Mouse (Mus musculus) neural tube, embryonic 14.5 days (tissue): Measurements from ENCODE around the gene Trim56. TPM values are rescaled to one million over a fixed set of nuclear protein-coding genes. Genes with fewer than 3 reads are reported as not detected.
A peak's percentile ranks its signal among the peaks of the same experiment; 100 is the strongest.
"Not testable (repeated sequence)": the region's sequence is repeated elsewhere in the genome, so short reads cannot be mapped to it uniquely, and the experiment has no call there.

Source experiments
- ATAC-seq: fragments of 200-750 bp; cut with Nextera tagmentation; 2 replicates; pipeline ENCODE4 v1.8.0; 2017; ENCODE audit warnings: low read depth, mild to moderate bottlenecking, moderate TSS enrichment, moderate library complexity
- H3K27ac ChIP-seq: fragments of 300-500 bp; sonication (generic); 2 replicates; pipeline ENCODE4 v1.5.1; 2014; ENCODE audit warnings: low read depth, mild to moderate bottlenecking, control low read depth, low read length, moderate library complexity, mixed read lengths
- H3K27me3 ChIP-seq: fragments of 300-500 bp; sonication (generic); 2 replicates; pipeline ENCODE4 v1.6.1; 2014; ENCODE audit warnings: low read length; ENCODE audit not compliant: control insufficient read depth, insufficient read depth
- H3K36me3 ChIP-seq: fragments of 300-500 bp; sonication (generic); 2 replicates; pipeline ENCODE4 v1.6.1; 2014; ENCODE audit warnings: low read length, mixed read lengths; ENCODE audit not compliant: control insufficient read depth, insufficient read depth
- H3K4me1 ChIP-seq: fragments of 300-500 bp; sonication (generic); 2 replicates; pipeline ENCODE4 v1.6.1; 2014; ENCODE audit warnings: low read length; ENCODE audit not compliant: control insufficient read depth, insufficient read depth
- H3K4me2 ChIP-seq: fragments of 300-500 bp; sonication (generic); 2 replicates; pipeline ENCODE4 v1.6.1; 2014; ENCODE audit warnings: mild to moderate bottlenecking, low read depth, low read length, control low read depth
- H3K4me3 ChIP-seq: fragments of 300-500 bp; sonication (generic); 2 replicates; pipeline ENCODE4 v1.5.1; 2014; ENCODE audit warnings: low read depth, low read length, control low read depth, mixed read lengths
- H3K9ac ChIP-seq: fragments of 300-500 bp; sonication (generic); replicated peaks from 2 replicates; pipeline ENCODE4 v1.6.1; 2014; ENCODE audit warnings: low read depth, mild to moderate bottlenecking, control low read depth, low read length, mixed read lengths
- H3K9me3 ChIP-seq: fragments of 300-500 bp; sonication (generic); 2 replicates; pipeline ENCODE4 v1.6.1; 2016; ENCODE audit warnings: low read length; ENCODE audit not compliant: control insufficient read depth
- WGBS: fragments of 180-500 bp; shearing (Covaris S2); extraction: QIAGEN DNeasy Blood & Tissue Kit; methylation state at CpG from one replicate; pipeline ENCODE4 v1.1.7; 2014; 5-methylcytosine and 5-hydroxymethylcytosine counted together
- polyA plus RNA-seq: library from polyadenylated mRNA; unstranded; fragments of >200 nt; fragmentation: Nextera tagmentation; extraction: Ambion mirVana; gene quantifications from 2 replicates; pipeline ENCODE4 v1.2.1, GENCODE M21; 2014

The Trim56 gene
- 2.1 and 3.0 TPM in 2 replicates for polyA plus RNA-seq

GRCm38 (mm10) chr5:137115866-137116847 is at the start of gene Trim56:
Gene Trim56, minus strand, starts transcription at chr5:137116209.
- Histone ChIP-seq H3K36me3 (no peaks in the 10 kb centered on the region), H3K4me2 (peak within 1 kb of the TSS; percentile 48), H3K4me3 (peak within 1 kb of the TSS; percentile 32), H3K9ac (peak within 1 kb of the TSS; percentile 48; the same call in 1 of the 2 replicates), H3K27me3 (no peaks in the 10 kb centered on the region), H3K4me1 (no peaks in the 10 kb centered on the region), H3K9me3 (no peaks in the 10 kb centered on the region), H3K27ac (no peak within 1 kb of the TSS)
- ATAC-seq = peak; percentile 24; the same call in 1 of the 2 replicates
- 12% methylated on average over 29 of the region's 29 CpGs for WGBS

- no peak overlapping the region for H3K4me2 ChIP-seq
- no peak overlapping the region for H3K4me3 ChIP-seq
- H3K36me3 ChIP-seq = no peaks in the 10 kb centered on the region
- no peak overlapping the region for H3K27ac ChIP-seq
- 77% methylated on average over 4 of the region's 4 CpGs for WGBS
- H3K4me1 ChIP-seq = no peaks in the 10 kb centered on the region
- no peaks in the 10 kb centered on the region for H3K9me3 ChIP-seq
- no peak overlapping the region for H3K9ac ChIP-seq
- no peaks in the 10 kb centered on the region for H3K27me3 ChIP-seq
- ATAC-seq = no peak
Measured at GRCm38 (mm10) chr5:137161853-137162252, 45.8 kb upstream of the Trim56 start.

- no peak for ATAC-seq
- WGBS = 29% methylated on average over 11 of the region's 11 CpGs
Measured at GRCm38 (mm10) chr5:137159461-137159860, 43.5 kb upstream of the Trim56 start.

DNA sequence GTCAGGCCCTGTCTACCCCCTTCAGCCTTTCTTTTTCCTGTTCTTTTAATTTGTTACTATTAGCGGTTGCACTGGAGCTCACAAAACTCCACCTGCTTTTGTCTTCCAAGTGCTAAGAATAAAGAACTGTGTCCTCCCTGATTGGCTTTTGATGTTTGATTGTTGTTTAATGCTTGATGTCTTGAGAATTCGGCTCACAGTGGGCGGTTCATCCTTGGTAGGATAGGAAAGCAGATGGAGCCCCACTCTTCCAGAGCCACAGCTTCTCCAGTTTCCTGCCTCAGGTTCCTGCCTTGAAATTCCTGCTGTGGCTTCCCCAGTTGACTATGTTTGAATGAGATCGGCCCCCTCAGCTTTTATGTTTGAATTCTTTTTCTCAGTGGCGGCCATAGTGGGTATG is 37.3 kb upstream of the Trim56 start:
- WGBS = 94% methylated on average over 5 of the region's 5 CpGs
- no peak overlapping the region for H3K4me3 ChIP-seq
- H3K27me3 ChIP-seq = no peaks in the 10 kb centered on the region
- H3K4me1 ChIP-seq = no peaks in the 10 kb centered on the region
- H3K36me3 ChIP-seq = no peaks in the 10 kb centered on the region
- ATAC-seq = no peak
- no peaks in the 10 kb centered on the region; the same call in 1 of the 2 replicates for H3K9me3 ChIP-seq
- no peak overlapping the region for H3K9ac ChIP-seq
- H3K4me2 ChIP-seq = no peak overlapping the region
- H3K27ac ChIP-seq = no peak overlapping the region

More at GRCm38 (mm10) chr5:137159461-137159860, 43.5 kb upstream of the Trim56 start:
- Histone ChIP-seq H3K4me2 (no peak overlapping the region), H3K27me3 (no peaks in the 10 kb centered on the region), H3K36me3 (no peaks in the 10 kb centered on the region), H3K9ac (no peak overlapping the region), H3K27ac (no peak overlapping the region), H3K4me1 (no peaks in the 10 kb centered on the region), H3K9me3 (no peaks in the 10 kb centered on the region), H3K4me3 (no peak overlapping the region)

DNA sequence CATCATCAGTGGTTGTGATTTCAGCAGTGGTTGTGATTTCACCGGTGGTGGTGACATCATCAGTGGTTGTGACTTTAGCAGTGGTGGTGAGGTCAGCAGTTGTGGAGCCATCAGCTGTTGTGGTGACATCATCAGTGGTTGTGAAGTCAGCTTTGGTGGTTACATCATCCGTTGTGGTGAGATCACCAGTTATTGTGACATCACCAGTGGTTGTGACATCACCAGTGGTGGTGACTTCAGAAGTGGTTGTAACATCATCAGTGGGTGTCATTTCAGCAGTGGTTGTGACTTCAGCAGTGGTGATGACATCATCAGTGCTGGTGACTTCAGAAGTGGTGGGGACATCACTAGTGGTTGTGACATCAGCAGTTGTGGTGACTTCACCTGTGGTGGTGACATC is 36.6 kb upstream of the Trim56 start:
- Histone ChIP-seq H3K4me1 (no peaks in the 10 kb centered on the region), H3K4me3 (no peak overlapping the region), H3K27ac (no peak overlapping the region), H3K4me2 (no peak overlapping the region), H3K9me3 (no peaks in the 10 kb centered on the region; the same call in 1 of the 2 replicates), H3K36me3 (no peaks in the 10 kb centered on the region), H3K27me3 (no peaks in the 10 kb centered on the region), H3K9ac (no peak overlapping the region)
- 74% methylated on average over 2 of the region's 2 CpGs for WGBS
- no peak for ATAC-seq

DNA sequence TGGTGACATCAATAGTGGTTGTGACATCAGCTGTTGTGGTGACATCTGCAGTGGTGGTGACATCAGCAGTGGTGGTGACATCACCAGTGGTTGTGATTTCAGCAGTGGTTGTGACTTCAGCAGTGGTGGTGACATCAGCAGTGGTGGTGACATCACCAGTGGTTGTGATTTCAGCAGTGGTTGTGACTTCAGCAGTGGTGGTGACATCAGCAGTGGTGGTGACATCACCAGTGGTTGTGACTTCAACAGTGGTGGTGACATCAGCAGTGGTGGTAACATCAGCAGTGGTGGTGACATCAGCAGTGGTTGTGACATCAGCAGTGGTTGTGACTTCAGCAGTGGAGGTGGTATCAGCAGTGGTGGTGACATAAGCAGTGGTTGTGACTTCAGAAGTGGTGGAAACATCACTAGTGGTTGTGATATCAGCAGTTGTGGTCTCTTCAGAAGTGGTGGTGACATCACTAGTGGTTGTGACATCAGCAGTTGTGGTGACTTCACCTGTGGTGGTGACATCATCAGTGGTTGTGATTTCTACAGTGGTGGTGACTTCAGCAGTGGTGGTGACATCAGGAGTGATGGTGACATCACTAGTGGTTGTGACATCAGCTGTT is 33.4 kb upstream of the Trim56 start, which contains the start of gene Muc3:
Gene Muc3 (minus strand): TSS at position 51 of the 611 bp plus-strand sequence.
- H3K4me2 ChIP-seq, H3K4me3 ChIP-seq, H3K9me3 ChIP-seq, H3K4me1 ChIP-seq, H3K27me3 ChIP-seq, ATAC-seq, H3K36me3 ChIP-seq, H3K27ac ChIP-seq, H3K9ac ChIP-seq: not testable (repeated sequence)

DNA sequence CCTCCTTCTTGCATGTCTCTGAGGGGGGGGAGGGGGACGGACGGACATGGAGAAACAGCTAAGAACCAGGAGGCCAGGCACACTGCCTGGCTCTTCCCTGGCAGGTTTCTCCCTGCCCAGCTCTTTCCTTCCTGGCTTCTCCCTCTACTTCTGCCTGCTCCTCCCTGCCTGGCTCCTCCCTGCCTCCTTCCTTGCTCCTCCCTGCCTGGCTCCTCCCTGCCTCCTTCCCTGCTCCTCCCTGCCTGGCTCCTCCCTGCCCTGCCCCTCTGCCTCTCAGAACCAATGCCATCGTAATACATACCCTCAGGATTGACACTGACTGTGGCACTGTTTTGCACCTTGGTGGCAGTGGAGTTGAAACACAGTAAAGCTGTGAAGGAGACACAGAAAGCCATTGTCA is 24.8 kb upstream of the Trim56 start:
- no peaks in the 10 kb centered on the region for H3K4me1 ChIP-seq
- WGBS = 58% methylated on average over 1 of the region's 3 CpGs
- no peak overlapping the region for H3K4me3 ChIP-seq
- no peak overlapping the region for H3K27ac ChIP-seq
- no peaks in the 10 kb centered on the region for H3K9me3 ChIP-seq
- no peak overlapping the region for H3K4me2 ChIP-seq
- no peaks in the 10 kb centered on the region for H3K27me3 ChIP-seq
- no peak overlapping the region for H3K9ac ChIP-seq
- H3K36me3 ChIP-seq = no peaks in the 10 kb centered on the region
- ATAC-seq = no peak

- H3K4me2 ChIP-seq = no peak overlapping the region
- no peaks in the 10 kb centered on the region for H3K9me3 ChIP-seq
- WGBS = 91% methylated on average over 10 of the region's 10 CpGs
- H3K27me3 ChIP-seq = no peaks in the 10 kb centered on the region
- no peaks in the 10 kb centered on the region for H3K4me1 ChIP-seq
- no peak overlapping the region for H3K9ac ChIP-seq
- H3K36me3 ChIP-seq = no peaks in the 10 kb centered on the region
- H3K4me3 ChIP-seq = no peak overlapping the region
- H3K27ac ChIP-seq = no peak overlapping the region
- no peak for ATAC-seq
Measured at GRCm38 (mm10) chr5:137138977-137139376, 23.0 kb upstream of the Trim56 start.

DNA sequence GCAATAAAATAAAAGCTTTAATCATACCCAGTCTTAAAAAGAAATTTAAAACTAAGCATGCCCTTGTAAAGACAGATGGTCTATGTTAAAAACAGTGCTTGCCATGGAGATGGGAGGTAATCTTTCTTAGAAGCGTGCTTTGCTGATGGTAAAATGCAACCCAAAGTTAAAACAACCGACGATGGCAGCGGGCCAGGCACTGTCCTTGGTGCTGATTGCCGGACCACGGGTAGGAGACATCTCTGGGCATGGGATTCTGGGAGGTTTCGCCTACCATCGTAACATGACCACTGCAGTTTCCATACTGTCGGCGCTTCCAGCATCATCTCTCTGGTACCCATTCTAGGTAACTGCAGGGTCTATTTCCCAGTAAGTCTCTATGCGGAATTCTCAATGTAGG is 18.9 kb upstream of the Trim56 start:
- Histone ChIP-seq H3K4me2 (no peak overlapping the region), H3K9me3 (no peaks in the 10 kb centered on the region), H3K4me1 (no peaks in the 10 kb centered on the region), H3K27ac (no peak overlapping the region), H3K4me3 (no peak overlapping the region), H3K9ac (no peak overlapping the region), H3K36me3 (no peaks in the 10 kb centered on the region), H3K27me3 (no peaks in the 10 kb centered on the region)
- no peak for ATAC-seq
- WGBS = 38% methylated on average over 11 of the region's 11 CpGs
